Mouse (Mus musculus): ENCODE measurements around the gene Racgap1.

The Racgap1 gene

GRCm38 (mm10) chr15:99585741-99586140 lies 65.7 kb downstream of the Racgap1 start:
- DNase-seq, result no peak

- peak; percentile 55 for DNase-seq
These were observed 66.9 kb downstream of the Racgap1 start for GRCm38 (mm10) chr15:99584407-99585202.

GRCm38 (mm10) chr15:99583463-99584344 lies 67.8 kb downstream of the Racgap1 start:
- DNase-seq, result peak; percentile 51

GRCm38 (mm10) chr15:99578802-99579485 lies 72.5 kb downstream of the Racgap1 start, which contains the start of gene Aqp2:
Aqp2 (plus strand) TSS chr15:99579055.
- no peak for DNase-seq
